In the genomic region with DNA sequence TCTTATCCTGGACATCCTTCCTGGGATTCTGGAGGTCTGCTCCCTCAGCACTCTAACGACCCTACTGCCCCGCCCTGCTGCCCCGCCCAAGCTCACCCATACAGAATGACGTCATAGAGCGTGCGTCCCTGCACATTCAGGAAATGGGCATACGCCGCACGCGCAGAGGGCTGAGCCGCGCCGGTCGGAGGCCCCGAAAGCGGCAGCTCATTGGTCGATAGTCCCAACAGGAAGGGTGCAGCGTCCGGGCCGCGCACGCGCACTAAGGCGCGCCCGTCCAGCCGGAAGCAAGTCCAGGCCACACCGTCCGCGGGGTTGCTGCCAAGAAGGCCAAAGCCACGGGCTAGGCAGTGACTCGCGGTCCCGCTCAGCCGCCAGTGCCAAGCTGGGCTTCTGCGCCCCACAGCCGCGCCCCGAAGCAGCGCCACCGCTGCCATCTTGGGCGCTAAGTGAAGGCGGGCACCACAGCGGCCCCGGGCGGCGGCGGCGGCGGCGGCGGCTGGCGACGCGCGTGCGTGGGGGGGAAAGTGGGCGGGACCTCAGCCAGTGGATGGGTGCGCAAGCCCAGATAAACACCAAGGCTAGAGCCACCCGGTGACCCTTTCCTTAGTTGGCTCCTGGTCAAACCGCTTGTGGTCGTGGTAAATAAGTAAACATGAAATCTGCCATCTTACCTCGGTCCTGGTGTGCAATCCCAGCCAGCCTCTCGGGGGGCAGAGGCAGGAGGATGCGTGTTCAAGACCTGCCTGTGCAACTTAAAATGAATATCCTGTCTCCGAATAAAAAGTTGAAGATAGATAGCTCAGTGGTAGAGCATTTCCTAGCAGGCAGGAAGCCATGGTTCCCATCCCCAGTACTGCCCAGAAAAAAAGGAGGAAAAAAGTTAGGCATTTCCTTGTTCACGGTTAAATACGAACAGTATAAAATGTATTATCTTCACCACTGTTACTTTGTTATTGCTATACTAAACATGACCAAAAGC, we compare ENCODE assay signal across 8 mouse cellular contexts. TPM values are rescaled to one million over a fixed set of nuclear protein-coding genes. Genes with fewer than 3 reads are reported as not detected.
DNase-seq lines count a peak whose midpoint lies in the region; ATAC-seq lines count a peak whose summit lies in the region.

TSS of gene Iba57 (minus strand) at position 485 of the 982 bp plus-strand sequence.

- H3K27ac ChIP-seq in heart, embryonic 14.5 days (replicated peaks in 1 of 2; ENCODE audit: control insufficient read depth in 1 of 2, insufficient read depth in 1 of 2, low read depth in 2 of 2, low read length in 2 of 2), result peak within 1 kb of the TSS; percentile 98 to 99
- peak within 1 kb of the TSS; percentile 100 for H3K27ac ChIP-seq in liver, embryonic 13.5 days
- H3K27ac ChIP-seq in stomach, embryonic 16.5 days (ENCODE audit: low read length), result peak within 1 kb of the TSS; percentile 99

- ATAC-seq in erythroid progenitor cell, adult 5-6 weeks (replicated peaks; ENCODE audit: low FRiP score, poor library complexity, severe bottlenecking), result peak; percentile 78
- peak; percentile 96 for ATAC-seq in heart, embryonic 14.5 days (ENCODE audit: insufficient number of reproducible peaks, insufficient read depth, low FRiP score, low read depth)
- peak; percentile 90 for ATAC-seq in liver, embryonic 13.5 days (ENCODE audit: low read depth)
- peak; percentile 98 for ATAC-seq in stomach, embryonic 16.5 days (ENCODE audit: insufficient read depth, low FRiP score)

- no peaks in the 10 kb centered on the region for H3K27me3 ChIP-seq in heart, embryonic 14.5 days (ENCODE audit: control insufficient read depth, insufficient read depth, low read length)
- no peaks in the 10 kb centered on the region for H3K27me3 ChIP-seq in liver, embryonic 13.5 days
- no peaks in the 10 kb centered on the region for H3K27me3 ChIP-seq in stomach, embryonic 16.5 days (ENCODE audit: control insufficient read depth, insufficient read depth, low read length)

- H3K4me1 ChIP-seq in heart, embryonic 14.5 days (ENCODE audit: control insufficient read depth in 2 of 2, insufficient read depth in 2 of 2, low read length in 2 of 2), result peaks cover 7 to 30% of the 10 kb centered on the region in 2 experiments; a peak in 3 of 4 replicates
- H3K4me1 ChIP-seq in liver, embryonic 13.5 days (replicated peaks), result peaks cover 66% of the 10 kb centered on the region
- peaks cover 12% of the 10 kb centered on the region for H3K4me1 ChIP-seq in stomach, embryonic 16.5 days (ENCODE audit: control insufficient read depth, insufficient read depth, low read length)

- peak within 1 kb of the TSS; percentile 70 to 78 for H3K4me3 ChIP-seq in heart, embryonic 14.5 days (ENCODE audit: control insufficient read depth in 1 of 2, insufficient read depth in 1 of 2, low read depth in 1 of 2, low read length in 2 of 2)
- peak within 1 kb of the TSS; percentile 79 for H3K4me3 ChIP-seq in liver, embryonic 13.5 days (replicated peaks)
- peak within 1 kb of the TSS; percentile 70 for H3K4me3 ChIP-seq in stomach, embryonic 16.5 days (replicated peaks; ENCODE audit: low read length)

- H3K9ac ChIP-seq in heart, embryonic 14.5 days (ENCODE audit: low read length), result peak within 1 kb of the TSS; percentile 87
- H3K9ac ChIP-seq in liver, embryonic 13.5 days, result peak within 1 kb of the TSS; percentile 92
- peak within 1 kb of the TSS; percentile 94 for H3K9ac ChIP-seq in stomach, embryonic 16.5 days (ENCODE audit: low read length)

- no peaks in the 10 kb centered on the region for H3K9me3 ChIP-seq in heart, embryonic 14.5 days (ENCODE audit: control insufficient read depth, low read length)
- H3K9me3 ChIP-seq in liver, embryonic 13.5 days (replicated peaks), result no peaks in the 10 kb centered on the region
- H3K9me3 ChIP-seq in stomach, embryonic 16.5 days (replicated peaks; ENCODE audit: control insufficient read depth, low read length), result no peaks in the 10 kb centered on the region

- DNase-seq in CD4-positive helper T cell, adult 2 months (ENCODE audit: low read depth, low spot score), result peak; percentile 99
- peak; percentile 97 for DNase-seq in brain, embryonic 18.5 days (ENCODE audit: low read depth, low spot score)
- peak; percentile 99 for DNase-seq in kidney, postnatal 14 days
- DNase-seq in liver, embryonic 13.5 days, result peak; percentile 98
- DNase-seq in neural tube, embryonic 10.5 days (ENCODE audit: extremely low spot score, low spot score), result peak; percentile 97

- H3K4me2 ChIP-seq in heart, embryonic 14.5 days (ENCODE audit: low read length), result peak within 1 kb of the TSS; percentile 86
- H3K4me2 ChIP-seq in liver, embryonic 13.5 days, result peak within 1 kb of the TSS; percentile 94
- peak within 1 kb of the TSS; percentile 75 for H3K4me2 ChIP-seq in stomach, embryonic 16.5 days (ENCODE audit: low read depth, low read length)

- WGBS in heart, embryonic 14.5 days, result 2% methylated on average over 68 of the region's 68 CpGs
- under 1% methylated on average over 68 of the region's 68 CpGs for WGBS in liver, embryonic 13.5 days (ENCODE audit: insufficient replicate concordance)
- WGBS in stomach, embryonic 16.5 days, result 2% methylated on average over 67 of the region's 68 CpGs

- H3K36me3 ChIP-seq in heart, embryonic 14.5 days (ENCODE audit: control insufficient read depth, insufficient read depth, low read length), result peaks cover 6% of the 10 kb centered on the region
- peaks cover 34% of the 10 kb centered on the region for H3K36me3 ChIP-seq in liver, embryonic 13.5 days
- no peaks in the 10 kb centered on the region for H3K36me3 ChIP-seq in stomach, embryonic 16.5 days (ENCODE audit: control insufficient read depth, insufficient read depth, low read length)

RNA-seq across cellular contexts. Expression of gene Iba57, which starts in this region (rescaled TPM):
- total RNA-seq in erythroid progenitor cell, adult 5-6 weeks (2015; ENCODE audit: low replicate concordance), result 17.2 and 33.9 TPM in 2 replicates
- 35.6 and 54.2 TPM in 2 replicates for total RNA-seq in erythroid progenitor cell, adult 5-6 weeks (2017; ENCODE audit: low replicate concordance)
- polyA plus RNA-seq in heart, embryonic 14.5 days (2014; fragmentation: Nextera tagmentation; extraction: Ambion mirVana), result 4.6 and 4.9 TPM in 2 replicates
- 12.6 and 13.9 TPM in 2 replicates for polyA plus RNA-seq in liver, embryonic 13.5 days (2015; fragmentation: Nextera tagmentation; extraction: Ambion mirVana)
- 7.0 and 9.3 TPM in 2 replicates for polyA plus RNA-seq in stomach, embryonic 16.5 days (2015; fragmentation: Nextera tagmentation; extraction: Ambion mirVana)

Comparison
In these comparisons a context has a peak if more than half of its experiments do, and no peak if none do; other contexts are left out.
1. Peak in every context shown above with its lines: DNase-seq, ATAC-seq, H3K4me3 ChIP-seq and H3K27ac ChIP-seq.